Mouse (Mus musculus): ENCODE data around the gene Olfr1105.

Gene Olfr1105

GRCm38 (mm10) chr2:87036431-87036830, at the start of gene Olfr1105:
Olfr1105 (minus strand) TSS chr2:87036531.
- DNase-seq, result no peak

- no peak for DNase-seq
Observed at GRCm38 (mm10) chr2:87075717-87076116, 39.4 kb upstream of the Olfr1105 start, which contains the start of gene Olfr1107. Olfr1107 (minus strand) TSS chr2:87075817.

GRCm38 (mm10) chr2:87052173-87052572, 15.8 kb upstream of the Olfr1105 start, which contains the start of gene Olfr1106:
Olfr1106 (minus strand) TSS chr2:87052273.
- DNase-seq, result no peak

DNA sequence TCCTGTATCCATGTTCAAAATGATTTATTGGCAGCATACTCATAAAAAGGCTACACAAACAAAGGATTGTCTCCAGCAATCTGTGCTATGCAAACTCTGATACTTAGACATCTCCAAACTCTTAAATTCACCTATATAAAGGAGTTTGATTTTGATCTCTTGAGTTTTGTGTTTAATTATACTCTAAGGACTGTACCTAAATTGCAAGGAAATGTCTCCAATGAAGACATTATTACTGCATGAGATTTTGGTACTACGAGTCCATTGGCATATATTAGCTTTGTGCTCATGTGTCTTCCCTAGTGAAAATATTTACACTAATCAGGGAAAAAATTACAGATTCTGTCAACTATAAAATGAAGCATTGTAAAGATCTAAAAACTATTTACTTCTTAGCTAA, 9.4 kb downstream of the Olfr1105 start, which contains the start of gene Olfr1104:
Olfr1104 (minus strand) TSS at position 101 of the 400 bp plus-strand sequence.
- DNase-seq, result no peak

- no peak for DNase-seq
Observed at GRCm38 (mm10) chr2:86998098-86998497, 38.2 kb downstream of the Olfr1105 start, which contains the start of gene Olfr1102. Olfr1102 (plus strand) TSS chr2:86998398.

DNA sequence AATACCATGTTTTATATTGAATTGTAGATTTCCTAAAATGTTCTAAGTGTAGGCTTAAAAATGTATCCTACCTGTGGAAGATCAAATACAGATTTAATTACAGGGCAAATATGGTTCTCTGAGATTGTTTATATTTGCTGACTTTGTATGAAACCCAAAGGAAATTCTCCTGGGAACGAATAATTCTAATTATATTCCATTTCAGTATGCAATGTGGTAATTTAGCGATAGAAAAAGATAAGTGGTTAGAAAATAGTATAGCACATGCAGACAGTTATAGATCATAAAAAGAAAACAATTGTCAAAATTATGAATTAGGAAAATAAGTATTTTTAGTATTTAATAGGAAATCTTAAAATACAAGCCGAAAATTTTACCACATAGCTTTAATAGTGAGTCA, 45.2 kb downstream of the Olfr1105 start, which contains the start of gene Olfr1101:
Olfr1101 (minus strand) TSS at position 101 of the 400 bp plus-strand sequence.
- no peak for DNase-seq

Measured in right cerebral cortex, postnatal 4 days (tissue).